Mouse (Mus musculus) bone marrow macrophage, adult 2 months (primary cell): ENCODE data around the gene Vamp1. TPM values are rescaled to one million over a fixed set of nuclear protein-coding genes. Genes with fewer than 3 reads are reported as not detected.

Source experiments
- H3K27ac ChIP-seq: 2 replicates; pipeline ENCODE4 v1.5.1; 2012; ENCODE audit warnings: low read depth, low read length; ENCODE audit not compliant: insufficient read depth
- H3K4me1 ChIP-seq: 2 replicates; pipeline ENCODE4 v1.6.1; 2012; ENCODE audit warnings: low read length; ENCODE audit not compliant: control insufficient read depth, insufficient read depth
- H3K4me3 ChIP-seq: 2 replicates; pipeline ENCODE4 v1.5.1; 2012; ENCODE audit warnings: mild to moderate bottlenecking, low read length, moderate library complexity; ENCODE audit not compliant: insufficient read depth
- CTCF ChIP-seq: IDR thresholded peaks from 2 replicates; pipeline ENCODE4 v1.5.1; 2012; ENCODE audit warnings: low read depth, mild to moderate bottlenecking, low read length, moderate library complexity
- POLR2A ChIP-seq: IDR thresholded peaks from 2 replicates; pipeline ENCODE4 v1.6.1; 2012; ENCODE audit warnings: mild to moderate bottlenecking, low read depth, low read length, borderline replicate concordance
- polyA plus RNA-seq: library from polyadenylated mRNA; stranded (reverse); fragments of >200 nt; gene quantifications from 2 replicates; pipeline ENCODE4 v1.2.4, GENCODE M21; 2012; ENCODE audit not compliant: missing spikeins, insufficient read depth, insufficient read length

The Vamp1 gene
- polyA plus RNA-seq, 1 experiment = 15.0 TPM

GRCm38 (mm10) chr6:125237421-125237820 is 22.1 kb downstream of the Vamp1 start:
- peaks cover 20% of the 10 kb centered on the region for H3K4me1 ChIP-seq
- TF ChIP-seq CTCF (no peak), POLR2A (no peak)
- H3K27ac ChIP-seq = no peak overlapping the region
- H3K4me3 ChIP-seq = no peak overlapping the region

- Histone ChIP-seq H3K4me1 (peaks cover 21% of the 10 kb centered on the region), H3K27ac (no peak overlapping the region)
Measured at GRCm38 (mm10) chr6:125238396-125238795, 23.0 kb downstream of the Vamp1 start.

GRCm38 (mm10) chr6:125239547-125239946 is 24.2 kb downstream of the Vamp1 start:
- Histone ChIP-seq H3K4me1 (peaks cover 28% of the 10 kb centered on the region), H3K27ac (no peak overlapping the region)

More at GRCm38 (mm10) chr6:125238396-125238795, 23.0 kb downstream of the Vamp1 start:
- TF ChIP-seq POLR2A = no peak
- TF ChIP-seq CTCF = no peak
- H3K4me3 ChIP-seq = no peak overlapping the region

GRCm38 (mm10) chr6:125240617-125241016 is 25.3 kb downstream of the Vamp1 start:
- Histone ChIP-seq H3K27ac (no peak overlapping the region), H3K4me1 (peaks cover 32% of the 10 kb centered on the region), H3K4me3 (no peak overlapping the region)
- no peak for TF ChIP-seq POLR2A
- TF ChIP-seq CTCF = no peak

More at GRCm38 (mm10) chr6:125239547-125239946, 24.2 kb downstream of the Vamp1 start:
- no peak for TF ChIP-seq CTCF
- no peak for TF ChIP-seq POLR2A
- no peak overlapping the region for H3K4me3 ChIP-seq

- H3K27ac ChIP-seq = no peak overlapping the region
- H3K4me3 ChIP-seq = no peak overlapping the region
- no peak for TF ChIP-seq POLR2A
- no peak for TF ChIP-seq CTCF
- peaks cover 36% of the 10 kb centered on the region for H3K4me1 ChIP-seq
Measured at GRCm38 (mm10) chr6:125241566-125241965, 26.2 kb downstream of the Vamp1 start.

- no peak for TF ChIP-seq CTCF
Measured at GRCm38 (mm10) chr6:125244551-125244950, 29.2 kb downstream of the Vamp1 start.

GRCm38 (mm10) chr6:125252285-125252684 is 36.9 kb downstream of the Vamp1 start:
- Histone ChIP-seq H3K27ac (peak overlapping the region; percentile 97), H3K4me1 (peaks cover 38% of the 10 kb centered on the region), H3K4me3 (peak overlapping the region; percentile 27; the same call in 1 of the 2 replicates)
- no peak for TF ChIP-seq POLR2A
- no peak for TF ChIP-seq CTCF

More at GRCm38 (mm10) chr6:125244551-125244950, 29.2 kb downstream of the Vamp1 start:
- H3K27ac ChIP-seq = no peak overlapping the region
- H3K4me1 ChIP-seq = peaks cover 17% of the 10 kb centered on the region
- H3K4me3 ChIP-seq = no peak overlapping the region

GRCm38 (mm10) chr6:125252711-125253110 is 37.4 kb downstream of the Vamp1 start:
- no peak for TF ChIP-seq POLR2A
- TF ChIP-seq CTCF = no peak
- H3K4me1 ChIP-seq = peaks cover 40% of the 10 kb centered on the region
- peak overlapping the region; percentile 41 for H3K4me3 ChIP-seq
- H3K27ac ChIP-seq = peak overlapping the region; percentile 97

- no peak for TF ChIP-seq CTCF
- no peak for TF ChIP-seq POLR2A
- Histone ChIP-seq H3K4me1 (peaks cover 40% of the 10 kb centered on the region), H3K4me3 (peak overlapping the region; percentile 71), H3K27ac (peak overlapping the region; percentile 97)
Measured at GRCm38 (mm10) chr6:125253863-125254715, 38.7 kb downstream of the Vamp1 start.

- Histone ChIP-seq H3K27ac (peak overlapping the region; percentile 97), H3K4me1 (peaks cover 40% of the 10 kb centered on the region), H3K4me3 (no peak overlapping the region)
- no peak for TF ChIP-seq POLR2A
- no peak for TF ChIP-seq CTCF
Measured at GRCm38 (mm10) chr6:125255516-125256044, 40.2 kb downstream of the Vamp1 start.
